Mouse (Mus musculus) B cell, adult 67 days (primary cell): Measurements from ENCODE around the gene Exosc8. TPM values are rescaled to one million over a fixed set of nuclear protein-coding genes. Genes with fewer than 3 reads are reported as not detected.

Experiments used
- total RNA-seq, 2 experiments: library from RNA; stranded (reverse); gene quantifications; 4 replicates each; pipeline ENCODE4 v1.2.4; 2023

Gene Exosc8
- total RNA-seq, result 10 to 100 TPM; 81.3 to 93.0 TPM

GRCm38 (mm10) chr3:54735247-54736046, at the start of gene Exosc8, which contains the start of gene Alg5:
Exosc8 (minus strand) TSS chr3:54735393.
Alg5 (plus strand) TSS chr3:54735539.

GRCm38 (mm10) chr3:54755145-54756041, 20.2 kb upstream of the Exosc8 start, which contains the start of gene Smad9:
Smad9 (plus strand) TSS chr3:54755582.

DNA sequence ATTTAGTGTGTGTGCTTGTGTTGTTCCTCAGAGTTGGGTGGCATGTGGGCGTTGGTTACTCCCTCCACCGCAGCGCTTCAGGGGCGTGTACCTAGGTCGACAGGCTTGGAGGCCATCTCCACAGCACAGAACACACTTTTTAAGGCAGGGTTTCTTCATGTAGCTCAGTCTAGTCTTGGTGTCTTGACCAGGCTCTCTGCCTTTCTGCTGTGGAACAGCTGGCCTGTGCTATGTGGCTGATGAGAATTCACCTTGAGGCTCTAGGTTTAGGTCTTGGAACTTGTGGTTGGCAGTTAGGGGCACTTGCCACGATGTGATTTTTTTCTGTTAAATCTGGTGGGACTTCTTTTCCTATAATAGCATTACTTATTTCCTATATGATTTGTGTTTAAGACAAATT, 20.9 kb downstream of the Exosc8 start, which contains the start of gene Gm21958:
TSS of gene Gm21958 (minus strand) at position 101 of the 400 bp plus-strand sequence.

DNA sequence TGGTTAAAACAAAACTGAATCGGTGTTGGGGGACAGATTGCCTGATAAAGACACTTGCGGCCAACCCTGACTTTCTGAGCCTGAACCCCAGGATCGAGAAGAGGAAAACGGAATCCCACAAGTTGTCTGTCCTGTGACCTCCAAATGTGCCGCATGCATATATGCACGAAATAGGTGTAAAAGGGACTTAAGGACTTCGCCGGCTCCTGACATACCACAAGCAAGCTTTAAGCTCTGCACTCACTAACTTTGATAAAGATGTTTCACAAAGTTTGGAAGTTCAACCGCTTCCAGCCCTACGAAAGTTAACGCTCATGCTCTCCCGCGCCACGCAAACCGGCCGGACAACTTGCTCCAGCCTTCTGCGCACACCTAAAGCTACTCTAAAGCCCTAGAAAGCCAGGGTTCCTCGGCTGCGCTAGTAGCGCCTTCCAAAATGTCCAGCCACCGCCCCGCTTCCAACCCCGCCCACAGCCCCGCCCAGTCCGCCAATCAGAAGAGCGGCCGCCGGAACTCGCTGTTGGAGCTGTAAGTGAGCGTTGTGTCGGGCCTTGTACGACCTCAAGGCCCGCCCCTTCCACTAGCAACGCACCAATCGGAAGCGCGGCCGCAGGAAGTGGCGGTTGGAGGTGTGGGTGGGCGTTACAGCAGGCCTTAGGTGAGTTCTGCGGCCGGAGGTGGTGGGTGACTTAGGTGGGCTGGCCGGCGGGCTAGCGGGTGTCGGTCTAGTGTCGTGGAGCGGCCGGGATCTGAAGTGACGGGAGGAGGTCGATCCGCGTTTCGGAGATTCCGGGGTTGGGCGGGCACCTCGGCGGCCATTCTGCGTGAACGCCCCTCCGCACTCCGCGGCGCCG, 42.8 kb downstream of the Exosc8 start, which contains the start of gene Supt20:
TSS of gene Supt20 (plus strand) at position 606 of the 854 bp plus-strand sequence.

Other genes with a start within 250 kb of the Exosc8 start
- gene Supt20, start 42.6 kb downstream of the Exosc8 start, total RNA-seq, result 100 to 1,000 TPM; 167 to 193 TPM
- not detected for gene Gm21958, start 21.0 kb downstream of the Exosc8 start, total RNA-seq
- 10 to 100 TPM; 24.0 to 29.7 TPM for gene Alg5, start 146 bp upstream of the Exosc8 start, total RNA-seq
- gene Smad9, start 20.2 kb upstream of the Exosc8 start, total RNA-seq, result not detected
- gene Rfxap, start 72.4 kb upstream of the Exosc8 start, total RNA-seq, result 10 to 100 TPM; 31.4 to 37.6 TPM
- gene Sertm1, start 180.5 kb upstream of the Exosc8 start, total RNA-seq, result not detected